Mouse (Mus musculus): ENCODE measurements around the gene Rfxap.
"Not testable (repeated sequence)": the region's sequence is repeated elsewhere in the genome, so short reads cannot be mapped to it uniquely, and the experiment has no call there.

The Rfxap gene

DNA sequence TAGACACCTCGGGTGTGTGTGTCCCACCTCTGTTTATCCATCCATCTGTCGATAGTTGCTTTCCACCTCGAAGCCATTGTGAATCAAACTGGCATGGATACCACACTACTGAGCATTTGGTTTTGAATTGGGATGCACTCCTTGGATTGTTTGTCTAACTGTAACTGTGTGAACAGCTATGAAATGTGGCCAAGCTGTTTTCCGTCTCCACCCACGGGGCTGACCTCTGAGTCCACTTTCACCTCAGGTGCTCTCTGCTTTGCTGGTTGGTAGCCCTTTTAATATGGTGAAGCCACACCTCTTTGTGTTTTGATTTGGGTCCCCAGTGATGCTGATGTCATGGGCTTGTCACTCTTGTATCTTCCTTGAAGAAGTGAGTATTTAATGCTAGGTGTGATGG lies 40.8 kb downstream of the Rfxap start:
- DNase-seq (ENCODE audit: low spot score), result no peak

DNA sequence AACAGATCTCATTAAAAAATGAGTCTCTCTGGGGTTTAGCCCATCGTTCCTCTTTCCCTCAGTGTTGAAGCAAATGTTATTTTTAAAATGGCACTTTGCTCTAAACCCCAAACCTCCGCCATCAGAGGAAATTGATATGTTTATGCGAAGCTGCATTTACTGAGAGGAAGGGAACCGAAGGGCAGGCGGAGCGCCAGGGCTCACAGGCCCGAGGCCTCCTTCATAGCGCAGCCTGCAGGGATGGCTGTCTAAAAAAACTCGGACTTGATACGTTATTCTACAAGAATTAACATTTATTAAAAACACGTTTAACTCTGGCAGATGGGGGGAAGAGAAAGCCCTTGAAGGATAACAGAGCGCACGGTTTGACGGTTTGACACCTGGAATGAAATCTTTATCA lies 41.6 kb downstream of the Rfxap start:
- no peak for DNase-seq (ENCODE audit: low spot score)

DNA sequence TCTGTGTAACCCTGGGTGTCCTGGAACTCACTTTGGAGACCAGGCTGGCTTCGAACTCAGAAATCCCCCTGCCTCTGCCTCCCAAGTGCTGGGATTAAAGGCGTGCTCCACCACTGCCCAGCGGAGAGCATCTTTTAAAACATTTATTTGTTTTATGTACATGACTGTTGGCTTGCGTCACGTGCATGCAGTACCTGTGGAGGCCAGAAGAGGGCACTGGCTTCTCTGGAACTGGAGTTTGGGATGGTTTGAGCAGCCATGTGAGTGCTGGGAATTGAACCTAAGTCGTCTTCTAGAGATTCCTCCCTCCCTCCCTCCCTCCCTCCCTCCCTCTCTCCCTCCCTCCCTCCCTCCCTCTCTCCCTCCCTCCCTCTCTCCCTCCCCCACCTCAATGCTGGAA lies 42.1 kb downstream of the Rfxap start:
- not testable (repeated sequence) for DNase-seq (ENCODE audit: low spot score)

DNA sequence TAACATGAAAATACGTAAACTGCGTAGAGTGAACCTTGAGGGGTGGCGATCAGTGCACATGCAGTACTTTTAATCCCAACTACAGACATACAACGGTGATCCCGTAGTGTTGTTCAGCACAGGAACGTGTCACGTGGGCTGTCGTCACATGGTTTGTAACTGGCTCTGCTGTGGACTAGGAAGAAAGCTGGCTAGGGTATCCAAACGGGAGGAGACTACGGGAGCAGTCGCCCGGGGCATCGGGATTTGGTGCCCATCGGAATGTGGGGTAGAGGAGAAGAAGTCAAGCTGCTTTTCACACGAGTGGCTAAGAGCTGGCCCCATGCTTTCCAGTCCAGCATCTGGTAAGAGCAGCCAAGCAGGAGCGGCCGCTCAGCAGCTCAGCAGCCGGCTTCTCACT lies 43.2 kb downstream of the Rfxap start:
- no peak for DNase-seq (ENCODE audit: low spot score)

DNA sequence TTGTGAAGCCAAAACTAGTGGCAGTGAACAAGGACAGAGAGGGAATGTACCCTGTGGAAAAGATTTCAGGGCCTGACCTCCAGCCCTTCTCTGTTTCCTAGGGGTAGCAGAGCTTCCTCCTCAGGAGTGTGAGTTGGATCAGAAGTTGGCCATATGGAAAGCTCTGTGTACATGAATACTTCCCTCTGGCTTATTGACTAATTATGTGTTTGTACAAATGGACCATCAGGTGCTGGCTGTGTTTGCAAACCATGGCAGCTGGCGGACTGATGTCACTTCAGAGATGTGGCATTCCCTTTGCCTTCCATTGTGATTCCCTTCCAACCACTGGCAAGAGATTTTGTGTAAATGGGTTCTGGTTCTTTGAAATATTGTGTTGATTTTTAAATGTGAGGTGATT lies 46.3 kb downstream of the Rfxap start:
- DNase-seq (ENCODE audit: low spot score), result no peak

DNA sequence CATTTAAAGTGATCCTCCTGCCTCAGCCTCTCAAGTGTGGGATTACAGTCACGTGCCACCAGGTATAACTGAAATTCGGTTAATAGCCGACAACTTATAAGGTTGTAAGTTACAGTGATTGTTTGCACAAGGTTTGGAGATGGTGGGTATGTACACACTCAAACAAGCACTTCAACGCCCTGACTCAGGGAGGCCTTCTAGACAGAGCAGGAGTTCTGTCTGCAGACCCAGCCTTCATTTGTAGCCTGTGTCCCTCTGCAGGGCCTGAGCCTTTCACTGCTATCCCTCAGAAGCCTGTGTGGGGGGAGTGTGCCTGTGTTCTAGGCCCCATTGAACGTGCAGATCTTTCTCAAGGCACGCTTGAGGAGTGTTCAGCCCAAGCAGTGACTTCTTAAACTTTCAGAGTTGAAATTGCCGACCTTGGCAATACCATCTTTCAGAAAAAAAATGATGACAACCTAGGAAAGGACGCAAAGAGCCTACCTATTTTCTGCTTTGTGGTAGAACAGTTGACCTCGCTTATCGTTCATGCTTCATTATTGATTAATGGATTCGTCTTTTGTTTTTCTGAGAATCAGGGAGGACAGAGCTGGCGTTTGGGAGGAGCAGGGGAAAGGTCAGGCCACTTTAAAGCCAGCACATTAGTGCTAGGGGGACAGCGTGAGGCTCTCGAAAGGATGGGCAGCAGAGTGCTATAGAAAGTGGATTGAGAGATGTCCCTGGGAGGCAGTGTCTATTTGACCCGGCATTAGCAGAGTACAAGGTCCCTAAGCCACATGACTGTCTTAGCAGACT lies 47.1 kb downstream of the Rfxap start:
- no peak for DNase-seq (ENCODE audit: low spot score)

DNA sequence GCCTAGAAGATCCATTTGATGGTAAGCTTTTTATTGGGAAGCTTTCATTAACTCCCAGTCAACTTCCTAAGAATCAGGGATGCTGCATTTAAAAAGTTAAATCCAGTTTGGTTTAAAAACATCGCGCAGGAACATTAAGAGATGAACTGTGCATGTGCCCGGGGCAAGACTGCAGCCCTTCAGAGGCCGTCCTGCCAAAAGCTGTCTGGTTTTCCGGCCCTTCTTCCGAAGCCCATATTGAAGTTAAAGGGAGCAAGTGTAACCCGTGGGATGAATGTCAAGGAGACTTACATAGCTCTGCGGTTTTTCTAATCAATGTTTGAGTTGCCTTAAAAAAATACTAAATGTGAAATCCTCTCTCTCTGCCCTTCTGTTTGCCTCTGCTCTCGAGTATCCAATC lies 48.4 kb downstream of the Rfxap start:
- no peak for DNase-seq (ENCODE audit: low spot score)

DNA sequence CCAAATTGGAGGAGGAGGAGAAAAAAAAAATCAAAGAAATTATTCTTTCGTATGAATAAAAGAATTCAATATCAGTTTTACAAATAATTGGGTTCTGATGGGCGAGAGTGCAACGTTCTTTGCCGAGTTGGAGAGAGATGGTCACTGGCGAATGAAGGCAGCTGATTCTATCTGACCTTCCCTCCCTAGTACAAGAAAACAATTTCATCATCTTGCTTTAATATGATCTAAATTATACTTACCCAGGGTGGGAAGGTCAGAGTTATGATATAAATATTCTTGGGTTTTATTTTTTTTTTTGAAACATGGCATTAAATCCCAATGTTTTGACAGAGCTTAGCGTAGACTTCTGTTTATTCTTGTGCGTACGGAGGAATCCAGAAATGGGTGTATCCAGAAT lies 50.1 kb downstream of the Rfxap start:
- no peak for DNase-seq (ENCODE audit: low spot score)

DNA sequence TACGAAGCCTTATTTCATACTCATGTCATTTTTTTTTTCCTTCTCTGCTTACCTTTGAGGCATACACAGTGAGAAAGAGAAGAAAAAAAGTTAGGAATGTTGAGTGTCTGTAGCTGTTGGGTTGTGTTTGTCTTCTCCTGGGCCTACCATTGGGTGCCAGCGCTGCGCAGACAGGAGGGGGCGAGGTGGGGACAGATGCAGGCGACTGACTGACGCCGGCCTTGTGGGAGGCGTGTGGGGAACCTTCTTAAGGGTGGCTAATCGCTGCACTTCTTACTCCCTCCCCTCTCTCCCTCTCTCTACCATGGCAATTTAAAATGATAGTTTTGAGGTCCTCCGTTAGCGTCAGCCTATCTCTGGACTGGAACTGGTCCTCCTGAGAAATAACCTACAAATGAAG lies 51.5 kb downstream of the Rfxap start:
- no peak for DNase-seq (ENCODE audit: low spot score)

DNA sequence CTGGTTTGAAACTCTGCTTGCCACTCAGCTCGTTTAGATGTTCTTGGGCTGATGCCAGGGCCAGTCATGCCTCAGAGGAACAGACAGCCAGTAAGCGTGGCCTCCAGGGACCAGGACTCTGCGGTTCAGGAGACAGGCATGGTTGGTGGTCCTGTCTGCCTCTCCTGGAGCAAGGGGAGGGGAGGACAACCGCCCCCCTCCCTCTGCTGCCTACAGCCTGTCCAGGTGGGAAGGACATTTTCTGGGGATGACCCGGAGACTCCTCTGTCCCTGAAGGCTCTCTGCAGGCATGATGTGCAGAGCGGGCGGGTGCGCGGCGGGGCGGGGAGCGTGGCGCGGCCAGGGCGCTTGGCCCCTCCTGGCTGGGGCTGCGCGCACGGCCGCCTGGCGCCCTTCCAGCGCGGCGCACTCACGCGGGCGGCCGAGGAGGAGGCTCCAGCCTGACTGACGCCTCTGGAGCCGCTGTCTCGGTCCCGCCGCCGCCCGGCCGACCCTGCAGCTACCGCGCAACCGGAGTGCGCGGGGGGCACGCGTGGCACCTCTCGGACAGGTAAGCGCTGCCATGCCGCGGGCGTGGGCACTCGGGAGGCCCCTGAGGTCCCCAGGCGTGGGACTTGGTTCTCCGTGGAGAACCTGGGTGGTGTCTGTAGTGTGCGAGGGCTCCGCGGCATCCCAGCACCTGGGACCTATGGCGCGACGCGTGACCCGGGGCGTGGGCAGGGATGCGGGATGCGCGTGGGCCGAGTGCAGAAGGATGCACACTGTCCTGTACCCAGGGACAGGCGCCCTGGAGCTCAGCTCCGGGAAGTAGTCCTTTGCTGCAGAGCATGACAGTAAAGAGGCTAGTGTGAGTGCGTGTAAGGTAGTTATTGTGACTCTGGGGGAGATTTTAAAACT lies 52.2 kb downstream of the Rfxap start, which contains the start of gene Smad9:
Smad9 (plus strand) TSS at position 438 of the 897 bp plus-strand sequence.
- DNase-seq (ENCODE audit: low spot score), result peak; percentile 50

DNA sequence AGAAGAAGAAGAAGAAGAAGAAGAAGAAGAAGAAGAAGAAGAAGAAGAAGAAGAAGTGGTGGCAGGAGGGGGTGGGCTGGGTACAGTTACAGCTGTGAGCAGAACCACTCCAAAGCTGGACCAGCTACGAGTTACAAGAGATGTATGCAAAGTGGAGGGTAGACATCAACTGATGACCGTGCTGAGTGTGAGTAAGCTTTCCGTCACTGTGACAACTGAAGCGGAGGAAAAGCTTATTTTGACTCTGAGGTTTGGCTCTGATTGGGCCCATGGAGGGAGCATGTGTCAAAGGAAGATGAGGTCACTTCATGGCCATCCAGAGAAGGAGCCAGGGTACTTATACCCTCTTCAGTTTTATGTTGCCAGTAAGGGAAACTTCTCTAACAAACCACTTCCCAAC lies 54.2 kb downstream of the Rfxap start:
- no peak for DNase-seq (ENCODE audit: low spot score)
